Mouse (Mus musculus) ES-E14 (cell line): ENCODE results near the gene Ctsf.

Experiments
- CHD2 ChIP-seq: IDR thresholded peaks from 2 replicates; pipeline ENCODE4 v1.6.1; 2014; ENCODE audit warnings: mild to moderate bottlenecking, low read depth, low read length, inconsistent platforms
- HCFC1 ChIP-seq: IDR thresholded peaks from 2 replicates; pipeline ENCODE4 v1.6.1; 2012; ENCODE audit warnings: low read length, inconsistent platforms, borderline replicate concordance; ENCODE audit not compliant: insufficient read depth
- ZC3H11A ChIP-seq: IDR thresholded peaks from 2 replicates; pipeline ENCODE4 v1.6.1; 2012; ENCODE audit warnings: low read depth, mild to moderate bottlenecking, inconsistent platforms, low read length, borderline replicate concordance
- ZNF384 ChIP-seq: IDR thresholded peaks from 2 replicates; pipeline ENCODE4 v1.6.1; 2012; ENCODE audit warnings: low read depth, low read length, inconsistent platforms

GRCm38 (mm10) chr19:4889791-4890190 lies 34.9 kb downstream of the Ctsf start:
- no peak for TF ChIP-seq ZC3H11A
- no peak for TF ChIP-seq CHD2
- TF ChIP-seq ZNF384: no peak
- TF ChIP-seq HCFC1: no peak
